12 mouse cellular contexts compared by ENCODE assay signal in genomic region chr5:33222389-33222788, GRCm38 (mm10). TPM values are rescaled to one million over a fixed set of nuclear protein-coding genes. Genes with fewer than 3 reads are reported as not detected.
DNase-seq lines count a peak whose midpoint lies in the region; ATAC-seq and TF ChIP-seq lines count a peak whose summit lies in the region.
"Had no signal": no experiment of that assay in that cellular context is flagged by ENCODE, and none has a peak within 500 bp of the region (broad histone marks: within the 10 kb centered on the region; RNA-seq: fewer than 3 reads in every experiment).

No protein-coding gene starts in this region.

- ATAC-seq in forebrain, embryonic 12.5 days (ENCODE audit: low FRiP score), result no peak
- no peak for ATAC-seq in liver, embryonic 11.5 days (replicated peaks; ENCODE audit: low FRiP score)
- ATAC-seq in intestine, embryonic 16.5 days, result no peak
- ATAC-seq in CD4-positive, CD25-positive, alpha-beta regulatory T cell, adult 4 months, result no peak

- no peaks in the 10 kb centered on the region for H3K36me3 ChIP-seq in forebrain, embryonic 10.5 days (replicated peaks)
- no peaks in the 10 kb centered on the region for H3K36me3 ChIP-seq in forebrain, embryonic 12.5 days (replicated peaks)
- H3K36me3 ChIP-seq in liver, embryonic 11.5 days (ENCODE audit: control insufficient read depth, insufficient read depth, low read length), result no peaks in the 10 kb centered on the region
- no peaks in the 10 kb centered on the region for H3K36me3 ChIP-seq in intestine, embryonic 16.5 days (ENCODE audit: control insufficient read depth, insufficient read depth, low read length)
- H3K36me3 ChIP-seq in small intestine, adult 2 months (ENCODE audit: control insufficient read depth, insufficient read depth, low read length), result no peaks in the 10 kb centered on the region

- WGBS in forebrain, embryonic 10.5 days, result 73% methylated on average over 6 of the region's 6 CpGs
- WGBS in forebrain, embryonic 12.5 days, result 81% methylated on average over 6 of the region's 6 CpGs
- WGBS in liver, embryonic 11.5 days, result 43% methylated on average over 6 of the region's 6 CpGs
- WGBS in intestine, embryonic 16.5 days, result 44% methylated on average over 6 of the region's 6 CpGs
- WGBS in small intestine, adult 2 months, result 69% methylated on average over 6 of the region's 6 CpGs

- no peaks in the 10 kb centered on the region for H3K27me3 ChIP-seq in forebrain, embryonic 10.5 days (ENCODE audit: poor library complexity, severe bottlenecking)
- no peaks in the 10 kb centered on the region for H3K27me3 ChIP-seq in forebrain, embryonic 12.5 days
- 0 out of 2 replicates have a peak, but pooled peaks cover 2% of the 10 kb centered on the region for H3K27me3 ChIP-seq in liver, embryonic 11.5 days (replicated peaks; ENCODE audit: control insufficient read depth, insufficient read depth, low read length)
- H3K27me3 ChIP-seq in intestine, embryonic 16.5 days (replicated peaks; ENCODE audit: control insufficient read depth, insufficient read depth, low read length), result no peaks in the 10 kb centered on the region
- no peaks in the 10 kb centered on the region for H3K27me3 ChIP-seq in small intestine, adult 2 months (ENCODE audit: control insufficient read depth, insufficient read depth, low read length)

- TF ChIP-seq POLR2A in small intestine, adult 2 months (IDR thresholded peaks at IDR 0.05; ENCODE audit: low read depth, low read length), result no peak

- peaks cover 55% of the 10 kb centered on the region for H3K4me1 ChIP-seq in forebrain, embryonic 10.5 days
- peaks cover 12% of the 10 kb centered on the region for H3K4me1 ChIP-seq in forebrain, embryonic 12.5 days
- H3K4me1 ChIP-seq in liver, embryonic 11.5 days (replicated peaks; ENCODE audit: control insufficient read depth, insufficient read depth, low read length), result peaks cover 34% of the 10 kb centered on the region
- H3K4me1 ChIP-seq in intestine, embryonic 16.5 days (ENCODE audit: control insufficient read depth, insufficient read depth, low read length), result peaks cover 35% of the 10 kb centered on the region
- no peaks in the 10 kb centered on the region; the same call in 1 of the 2 replicates for H3K4me1 ChIP-seq in small intestine, adult 2 months (ENCODE audit: control insufficient read depth, insufficient read depth, insufficient read length, low read length)

- no peaks in the 10 kb centered on the region for H3K9me3 ChIP-seq in forebrain, embryonic 10.5 days
- no peaks in the 10 kb centered on the region for H3K9me3 ChIP-seq in forebrain, embryonic 12.5 days
- no peaks in the 10 kb centered on the region for H3K9me3 ChIP-seq in liver, embryonic 11.5 days (ENCODE audit: control insufficient read depth, low read length)
- H3K9me3 ChIP-seq in intestine, embryonic 16.5 days (ENCODE audit: control insufficient read depth, low read length), result no peaks in the 10 kb centered on the region

- 0 out of 2 replicates have a peak overlapping the region, but pooled peaks have one; percentile 36 for H3K27ac ChIP-seq in forebrain, embryonic 10.5 days
- no peak overlapping the region for H3K27ac ChIP-seq in forebrain, embryonic 12.5 days
- H3K27ac ChIP-seq in liver, embryonic 11.5 days (ENCODE audit: low read depth, low read length), result peak overlapping the region; percentile 34; the same call in 1 of the 2 replicates
- H3K27ac ChIP-seq in intestine, embryonic 16.5 days (ENCODE audit: low read length), result peak overlapping the region; percentile 62
- H3K27ac ChIP-seq in small intestine, adult 2 months (ENCODE audit: insufficient read depth, low read depth, low read length), result peak overlapping the region; percentile 88; the same call in 1 of the 2 replicates

- intact Hi-C loops in gastrocnemius, postnatal 14 days (cut with DNase I; ENCODE audit: low total_unique reads), result no loop called here

- no peak for DNase-seq in forebrain, embryonic 10.5 days (ENCODE audit: extremely low spot score, low spot score)
- no peak for DNase-seq in liver, embryonic 11.5 days (ENCODE audit: low spot score)
- DNase-seq in liver, result no peak
- no peak for DNase-seq in gastrocnemius, postnatal 14 days
- DNase-seq: adrenal gland, postnatal 10 days; cerebellum, adult 18-20 months; lung, adult 18-20 months; thymus, adult 18-20 months had no signal

- TF ChIP-seq CTCF in small intestine, adult 2 months (IDR thresholded peaks at IDR 0.05; ENCODE audit: extremely low read depth, insufficient read length, insufficient replicate concordance, low read depth, low read length), result no peak

- H3K9ac ChIP-seq in forebrain, embryonic 12.5 days, result no peak overlapping the region
- no peak overlapping the region for H3K9ac ChIP-seq in liver, embryonic 11.5 days (ENCODE audit: low read depth, low read length)
- no peak overlapping the region for H3K9ac ChIP-seq in intestine, embryonic 16.5 days (ENCODE audit: low read depth, low read length)

- no peak overlapping the region for H3K4me3 ChIP-seq in forebrain, embryonic 10.5 days
- no peak overlapping the region for H3K4me3 ChIP-seq in forebrain, embryonic 12.5 days (replicated peaks)
- no peak overlapping the region for H3K4me3 ChIP-seq in liver, embryonic 11.5 days (ENCODE audit: low read depth, low read length)
- no peak overlapping the region for H3K4me3 ChIP-seq in intestine, embryonic 16.5 days (ENCODE audit: low read length)
- H3K4me3 ChIP-seq in small intestine, adult 2 months (ENCODE audit: low read depth, low read length), result no peak overlapping the region

- H3K4me2 ChIP-seq in forebrain, embryonic 12.5 days, result no peak overlapping the region
- H3K4me2 ChIP-seq in liver, embryonic 11.5 days, result no peak overlapping the region
- no peak overlapping the region for H3K4me2 ChIP-seq in intestine, embryonic 16.5 days (ENCODE audit: low read depth, low read length)

RNA-seq across cellular contexts. Expression of gene Spon2, which starts 4.1 kb away (rescaled TPM):
- 2.6 and 3.6 TPM in 2 replicates for polyA plus RNA-seq in forebrain, embryonic 10.5 days (2016; fragmentation: Nextera tagmentation; extraction: Ambion mirVana)
- 0.67 and 2.0 TPM in 2 replicates for polyA plus RNA-seq in forebrain, embryonic 12.5 days (2016; fragmentation: Nextera tagmentation; extraction: Ambion mirVana)
- polyA plus RNA-seq in liver, embryonic 11.5 days (2014; fragmentation: Nextera tagmentation; extraction: Ambion mirVana), result 7.5 and 8.5 TPM in 2 replicates
- 35.1 and 37.0 TPM in 2 replicates for polyA plus RNA-seq in intestine, embryonic 16.5 days (2015; fragmentation: Nextera tagmentation; extraction: Ambion mirVana)
- polyA plus RNA-seq in small intestine, adult 2 months (2012; rRNA removed), result 26.6 and 36.3 TPM in 2 replicates
- total RNA-seq in gastrocnemius, postnatal 14 days (2021), result 10 to 100 TPM in 1 of 2 experiments, 1 to 10 TPM in 1; 3.5 to 12.3 TPM
- polyA plus RNA-seq in CD4-positive, CD25-positive, alpha-beta regulatory T cell, adult 4 months (2017; shearing (Covaris generic)), result not detected

RNA-seq across cellular contexts. Expression of gene Ctbp1, which starts 52.4 kb away (rescaled TPM):
- polyA plus RNA-seq in forebrain, embryonic 10.5 days (2016; fragmentation: Nextera tagmentation; extraction: Ambion mirVana), result 454 and 466 TPM in 2 replicates
- polyA plus RNA-seq in forebrain, embryonic 12.5 days (2016; fragmentation: Nextera tagmentation; extraction: Ambion mirVana), result 545 and 552 TPM in 2 replicates
- polyA plus RNA-seq in liver, embryonic 11.5 days (2014; fragmentation: Nextera tagmentation; extraction: Ambion mirVana), result 322 and 344 TPM in 2 replicates
- polyA plus RNA-seq in intestine, embryonic 16.5 days (2015; fragmentation: Nextera tagmentation; extraction: Ambion mirVana), result 181 and 223 TPM in 2 replicates
- 154 and 390 TPM in 2 replicates for polyA plus RNA-seq in small intestine, adult 2 months (2012; rRNA removed)
- total RNA-seq in gastrocnemius, postnatal 14 days (2021), result 100 to 1,000 TPM; 184 to 200 TPM
- 10 to 100 TPM; 13.8 to 30.4 TPM for polyA plus RNA-seq in CD4-positive, CD25-positive, alpha-beta regulatory T cell, adult 4 months (2017; shearing (Covaris generic))
